Mouse (Mus musculus) E14TG2a.4 (cell line): ENCODE results near the gene Ggcx.

Source experiments
- CTCF ChIP-seq: conservative IDR thresholded peaks from 2 replicates; pipeline ENCODE4 v1.5.1; 2014; ENCODE audit warnings: low read length
- NANOG ChIP-seq: IDR thresholded peaks from 2 replicates; pipeline ENCODE4 v1.6.1; 2014; ENCODE audit warnings: borderline replicate concordance, low read length, mixed read lengths
- POU5F1 ChIP-seq: IDR thresholded peaks from 2 replicates; pipeline ENCODE4 v1.6.1; 2014; ENCODE audit warnings: low read length, borderline replicate concordance

DNA sequence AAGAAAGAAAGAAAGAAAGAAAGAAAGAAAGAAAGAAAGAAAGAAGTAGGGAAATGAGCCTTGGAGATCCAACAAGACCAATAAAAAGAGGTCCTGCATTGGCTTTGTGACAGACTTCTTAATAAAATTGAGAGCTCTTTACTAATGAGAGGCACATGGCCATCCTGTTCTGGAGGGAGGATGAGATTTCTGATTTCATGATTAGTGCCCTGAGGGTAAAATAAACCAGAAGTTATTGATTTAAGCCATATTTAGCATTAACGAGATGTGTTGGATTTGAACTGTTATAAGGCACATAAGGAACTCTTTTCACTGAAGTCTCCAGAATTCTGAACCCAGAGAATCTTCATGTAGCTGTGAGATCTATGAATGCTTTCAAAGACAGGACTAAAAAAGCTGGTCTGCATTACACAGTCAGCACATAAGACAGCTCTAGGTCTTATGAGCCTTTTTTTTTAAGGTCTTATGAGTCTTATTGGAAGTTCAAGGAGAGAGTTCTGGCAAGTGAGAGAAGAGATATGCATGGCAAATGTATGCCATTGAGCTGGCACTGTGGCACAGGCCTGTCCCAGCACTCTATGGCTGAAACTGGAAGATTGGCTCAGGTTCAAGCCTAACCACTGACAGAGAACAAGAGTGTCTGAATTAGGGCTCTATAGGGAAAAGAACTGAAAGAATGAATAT, 29.0 kb downstream of the Ggcx start:
- TF ChIP-seq CTCF (no peak), NANOG (no peak), POU5F1 (no peak)
